Mouse (Mus musculus) kidney, adult 2 months (tissue): ENCODE measurements around the gene Sh3glb1.

ENCODE experiments used
- CTCF ChIP-seq: fragments of 200-500 bp; conservative IDR thresholded peaks from 2 replicates; pipeline ENCODE4 v1.5.1; 2011; ENCODE audit warnings: low read depth, mild to moderate bottlenecking, control low read depth, low read length, moderate library complexity, mixed read lengths; ENCODE audit not compliant: insufficient read depth, insufficient read length
- POLR2A ChIP-seq: fragments of 200-500 bp; IDR thresholded peaks from one replicate; pipeline ENCODE4 v1.6.1; 2011; ENCODE audit warnings: low read depth, low read length, control low read depth

GRCm38 (mm10) chr3:144717835-144718234, 2.3 kb downstream of the Sh3glb1 start:
- TF ChIP-seq CTCF: no peak
- no peak for TF ChIP-seq POLR2A
